Mouse (Mus musculus): ENCODE results near the gene Becn1. TPM values are rescaled to one million over a fixed set of nuclear protein-coding genes. Genes with fewer than 3 reads are reported as not detected.
A peak's percentile ranks its signal among the peaks of the same experiment; 100 is the strongest.

Becn1 gene
- polyA plus RNA-seq, 1 experiment: 48.2 TPM

DNA sequence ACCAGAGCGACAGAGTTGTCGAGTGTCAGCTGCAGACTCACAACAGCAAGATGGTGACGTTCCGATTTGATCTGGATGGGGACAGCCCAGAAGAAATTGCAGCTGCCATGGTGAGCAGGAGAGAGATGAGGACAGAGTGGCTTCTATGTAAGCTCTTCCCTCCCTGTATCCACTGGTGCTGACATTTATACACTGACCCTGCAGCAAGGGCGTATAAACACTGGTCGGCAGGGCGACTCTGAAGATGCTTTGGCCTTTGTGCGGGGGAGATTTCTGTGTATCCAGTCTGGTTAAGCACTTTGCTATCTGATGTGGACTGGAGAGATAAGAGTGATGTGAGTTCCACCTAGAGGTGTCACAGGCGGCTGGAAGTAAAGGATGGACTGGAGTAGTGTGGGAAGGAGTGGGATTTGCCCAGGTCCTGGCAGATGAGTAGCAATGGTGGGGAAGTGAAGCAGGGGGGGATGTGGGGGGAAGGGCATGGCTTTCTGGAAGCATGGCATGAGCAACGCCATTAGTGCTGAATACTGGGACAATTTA lies 32.4 kb downstream of the Becn1 start:
- Histone ChIP-seq H3K27me3 (ENCODE audit: control insufficient read depth, insufficient read depth, low read length, poor library complexity, severe bottlenecking) (peaks cover 3% of the 10 kb centered on the region; the same call in 1 of the 2 replicates), H3K4me3 (ENCODE audit: low read depth, low read length) (no peak overlapping the region), H3K27ac (ENCODE audit: insufficient read depth, low read length) (no peak overlapping the region), H3K36me3 (ENCODE audit: control insufficient read depth, insufficient read depth, low read length, poor library complexity, severe bottlenecking) (no peaks in the 10 kb centered on the region), H3K4me1 (ENCODE audit: control insufficient read depth, insufficient read depth, low read length) (no peaks in the 10 kb centered on the region), H3K9ac (ENCODE audit: low read depth, poor library complexity, severe bottlenecking) (no peak overlapping the region), H3K9me3 (replicated peaks; ENCODE audit: control insufficient read depth, insufficient read depth, low read length, poor library complexity, severe bottlenecking) (no peaks in the 10 kb centered on the region)
- no peak for TF ChIP-seq CTCF (IDR thresholded peaks at IDR 0.05; ENCODE audit: low read depth, low read length)
- TF ChIP-seq EP300 (IDR thresholded peaks at IDR 0.05; ENCODE audit: insufficient read depth, low read depth, low read length): no peak
- no peak for TF ChIP-seq POLR2A (IDR thresholded peaks at IDR 0.05; ENCODE audit: insufficient read depth, low read length)

DNA sequence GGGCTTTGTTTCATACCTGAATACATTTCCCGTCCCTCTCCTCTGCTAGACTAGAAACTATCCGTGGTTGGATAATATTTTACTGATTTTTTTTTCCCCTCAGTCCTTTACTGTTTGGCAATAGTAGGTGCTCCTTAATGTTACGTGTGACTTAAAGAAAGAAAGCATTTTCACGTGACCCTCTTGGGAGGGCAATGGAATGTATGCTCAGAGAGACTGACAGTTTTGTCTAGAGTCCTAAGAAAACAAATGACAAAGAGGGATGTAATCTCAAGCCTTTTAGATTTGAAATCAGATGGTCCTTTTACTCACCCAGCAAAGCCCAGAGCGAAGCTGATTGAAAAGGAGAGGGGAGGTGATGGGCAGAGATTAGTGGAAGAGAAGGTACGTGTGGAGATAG lies 36.2 kb downstream of the Becn1 start:
- peaks cover 2% of the 10 kb centered on the region for H3K4me1 ChIP-seq (ENCODE audit: control insufficient read depth, insufficient read depth, low read length)
- H3K27me3 ChIP-seq (ENCODE audit: control insufficient read depth, insufficient read depth, low read length, poor library complexity, severe bottlenecking): peaks cover 8% of the 10 kb centered on the region; the same call in 1 of the 2 replicates
- no peaks in the 10 kb centered on the region for H3K9me3 ChIP-seq (replicated peaks; ENCODE audit: control insufficient read depth, insufficient read depth, low read length, poor library complexity, severe bottlenecking)
- H3K36me3 ChIP-seq (ENCODE audit: control insufficient read depth, insufficient read depth, low read length, poor library complexity, severe bottlenecking): no peaks in the 10 kb centered on the region
- no peak for TF ChIP-seq CTCF (IDR thresholded peaks at IDR 0.05; ENCODE audit: low read depth, low read length)
- no peak for TF ChIP-seq POLR2A (IDR thresholded peaks at IDR 0.05; ENCODE audit: insufficient read depth, low read length)
- TF ChIP-seq EP300 (IDR thresholded peaks at IDR 0.05; ENCODE audit: insufficient read depth, low read depth, low read length): no peak
- no peak overlapping the region for H3K4me3 ChIP-seq (ENCODE audit: low read depth, low read length)
- H3K27ac ChIP-seq (ENCODE audit: insufficient read depth, low read length): no peak overlapping the region
- no peak overlapping the region for H3K9ac ChIP-seq (ENCODE audit: low read depth, poor library complexity, severe bottlenecking)

DNA sequence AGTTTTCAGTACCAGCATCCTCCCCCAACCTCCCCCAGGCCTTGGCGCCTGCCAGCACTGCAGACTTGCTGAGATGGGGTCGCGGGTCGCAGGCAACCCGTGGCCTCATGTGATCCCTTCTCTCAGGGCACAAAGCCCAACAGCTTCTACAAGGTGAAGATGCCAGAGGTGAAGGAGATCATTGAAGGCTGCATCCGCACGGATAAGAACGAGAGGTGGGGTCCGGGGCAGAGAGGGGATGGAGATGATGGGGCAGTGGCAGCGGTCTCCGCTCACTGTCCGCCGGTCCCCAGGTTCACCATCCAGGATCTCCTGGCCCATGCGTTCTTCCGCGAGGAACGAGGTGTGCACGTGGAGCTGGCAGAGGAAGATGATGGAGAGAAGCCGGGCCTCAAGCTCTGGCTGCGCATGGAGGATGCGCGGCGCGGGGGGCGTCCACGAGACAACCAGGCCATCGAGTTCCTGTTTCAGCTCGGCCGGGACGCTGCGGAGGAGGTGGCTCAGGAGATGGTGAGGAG lies 37.1 kb downstream of the Becn1 start:
- Histone ChIP-seq H3K4me3 (ENCODE audit: low read depth, low read length) (peak overlapping the region; percentile 47), H3K36me3 (ENCODE audit: control insufficient read depth, insufficient read depth, low read length, poor library complexity, severe bottlenecking) (no peaks in the 10 kb centered on the region), H3K9me3 (replicated peaks; ENCODE audit: control insufficient read depth, insufficient read depth, low read length, poor library complexity, severe bottlenecking) (no peaks in the 10 kb centered on the region), H3K9ac (ENCODE audit: low read depth, poor library complexity, severe bottlenecking) (peak overlapping the region; percentile 24), H3K27me3 (ENCODE audit: control insufficient read depth, insufficient read depth, low read length, poor library complexity, severe bottlenecking) (peaks cover 8% of the 10 kb centered on the region; the same call in 1 of the 2 replicates), H3K27ac (ENCODE audit: insufficient read depth, low read length) (no peak overlapping the region), H3K4me1 (ENCODE audit: control insufficient read depth, insufficient read depth, low read length) (peaks cover 2% of the 10 kb centered on the region)
- TF ChIP-seq POLR2A (IDR thresholded peaks at IDR 0.05; ENCODE audit: insufficient read depth, low read length) (no peak), CTCF (IDR thresholded peaks at IDR 0.05; ENCODE audit: low read depth, low read length) (no peak), EP300 (IDR thresholded peaks at IDR 0.05; ENCODE audit: insufficient read depth, low read depth, low read length) (no peak)

DNA sequence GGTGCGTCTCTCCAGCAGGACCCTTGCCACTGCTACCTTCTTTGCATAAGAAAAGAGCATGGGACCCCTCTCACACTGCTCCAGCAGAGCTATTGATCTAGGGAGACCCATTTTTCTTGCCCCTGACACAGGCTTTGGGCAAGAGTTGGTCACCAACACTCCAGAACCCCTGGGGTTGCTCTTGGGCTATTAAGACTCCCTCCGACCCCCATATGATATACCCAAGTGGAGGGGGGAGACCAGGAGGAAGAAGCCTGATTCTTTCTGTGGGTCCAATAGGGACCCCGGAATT lies 38.2 kb downstream of the Becn1 start:
- H3K4me3 ChIP-seq (ENCODE audit: low read depth, low read length): no peak overlapping the region
- H3K4me1 ChIP-seq (ENCODE audit: control insufficient read depth, insufficient read depth, low read length): peaks cover 2% of the 10 kb centered on the region
- no peaks in the 10 kb centered on the region for H3K36me3 ChIP-seq (ENCODE audit: control insufficient read depth, insufficient read depth, low read length, poor library complexity, severe bottlenecking)
- H3K9ac ChIP-seq (ENCODE audit: low read depth, poor library complexity, severe bottlenecking): no peak overlapping the region
- H3K27ac ChIP-seq (ENCODE audit: insufficient read depth, low read length): no peak overlapping the region
- TF ChIP-seq EP300 (IDR thresholded peaks at IDR 0.05; ENCODE audit: insufficient read depth, low read depth, low read length): no peak
- no peak for TF ChIP-seq CTCF (IDR thresholded peaks at IDR 0.05; ENCODE audit: low read depth, low read length)
- TF ChIP-seq POLR2A (IDR thresholded peaks at IDR 0.05; ENCODE audit: insufficient read depth, low read length): no peak
- H3K9me3 ChIP-seq (replicated peaks; ENCODE audit: control insufficient read depth, insufficient read depth, low read length, poor library complexity, severe bottlenecking): no peaks in the 10 kb centered on the region
- peaks cover 8% of the 10 kb centered on the region; the same call in 1 of the 2 replicates for H3K27me3 ChIP-seq (ENCODE audit: control insufficient read depth, insufficient read depth, low read length, poor library complexity, severe bottlenecking)

DNA sequence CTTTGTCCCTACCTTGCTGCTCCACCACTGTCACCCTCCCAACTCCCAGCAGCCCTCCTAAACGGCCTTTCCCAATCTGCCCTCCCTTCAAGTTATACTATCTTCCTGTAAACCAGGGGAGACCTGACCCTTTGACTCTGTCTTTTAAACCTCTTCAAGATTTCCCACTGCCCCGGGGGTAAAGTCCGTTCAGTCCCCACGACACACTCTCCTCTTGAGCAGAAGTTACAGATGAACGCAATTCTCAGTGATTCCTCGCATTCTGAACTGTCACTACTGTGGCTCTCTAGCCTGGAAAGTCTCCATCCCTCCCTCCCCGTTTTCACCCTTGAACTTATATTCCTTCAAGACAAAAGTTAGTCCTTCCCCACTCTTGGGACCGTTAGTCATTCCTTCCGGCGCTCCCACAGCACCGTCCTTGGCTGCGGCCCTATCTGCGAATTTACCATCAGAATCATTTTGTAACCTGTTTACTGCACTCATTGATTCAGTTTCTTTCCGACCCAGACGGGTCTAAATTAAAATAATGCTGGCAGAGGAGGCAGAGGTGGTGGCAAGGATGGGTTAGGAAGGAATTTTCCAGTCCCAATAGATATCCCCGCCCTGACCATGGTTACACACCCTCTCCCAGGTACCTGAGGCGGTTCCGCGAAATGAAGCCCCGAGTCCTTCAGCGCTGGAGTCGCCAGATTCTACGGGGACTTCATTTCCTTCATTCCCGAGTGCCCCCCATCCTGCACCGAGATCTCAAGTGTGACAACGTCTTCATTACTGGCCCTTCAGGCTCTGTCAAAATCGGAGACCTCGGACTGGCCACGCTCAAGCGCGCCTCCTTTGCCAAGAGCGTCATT lies 38.7 kb downstream of the Becn1 start:
- H3K9ac ChIP-seq (ENCODE audit: low read depth, poor library complexity, severe bottlenecking): no peak overlapping the region
- H3K9me3 ChIP-seq (replicated peaks; ENCODE audit: control insufficient read depth, insufficient read depth, low read length, poor library complexity, severe bottlenecking): no peaks in the 10 kb centered on the region
- peaks cover 2% of the 10 kb centered on the region for H3K4me1 ChIP-seq (ENCODE audit: control insufficient read depth, insufficient read depth, low read length)
- H3K36me3 ChIP-seq (ENCODE audit: control insufficient read depth, insufficient read depth, low read length, poor library complexity, severe bottlenecking): no peaks in the 10 kb centered on the region
- no peak overlapping the region for H3K4me3 ChIP-seq (ENCODE audit: low read depth, low read length)
- H3K27me3 ChIP-seq (ENCODE audit: control insufficient read depth, insufficient read depth, low read length, poor library complexity, severe bottlenecking): peaks cover 8% of the 10 kb centered on the region; the same call in 1 of the 2 replicates
- no peak for TF ChIP-seq POLR2A (IDR thresholded peaks at IDR 0.05; ENCODE audit: insufficient read depth, low read length)
- no peak for TF ChIP-seq EP300 (IDR thresholded peaks at IDR 0.05; ENCODE audit: insufficient read depth, low read depth, low read length)
- no peak for TF ChIP-seq CTCF (IDR thresholded peaks at IDR 0.05; ENCODE audit: low read depth, low read length)
- H3K27ac ChIP-seq (ENCODE audit: insufficient read depth, low read length): no peak overlapping the region
